9 mouse cellular contexts compared by ENCODE assay signal in genomic region chr2:152696016-152696415, GRCm38 (mm10). TPM values are rescaled to one million over a fixed set of nuclear protein-coding genes. Genes with fewer than 3 reads are reported as not detected.
A peak's percentile ranks its signal among the peaks of the same experiment; 100 is the strongest.
DNase-seq lines count a peak whose midpoint lies in the region; ATAC-seq lines count a peak whose summit lies in the region.
"Had no signal": no experiment of that assay in that cellular context is flagged by ENCODE, and none has a peak within 500 bp of the region (broad histone marks: within the 10 kb centered on the region; RNA-seq: fewer than 3 reads in every experiment).

No protein-coding gene starts in this region.

- no peak overlapping the region for H3K4me3 ChIP-seq in kidney, embryonic 15.5 days (replicated peaks)
- H3K4me3 ChIP-seq in brown adipose tissue, adult 24 weeks (ENCODE audit: insufficient read depth, low read depth, low read length) = no peak overlapping the region
- H3K4me3 ChIP-seq in hindbrain, embryonic 12.5 days = no peak overlapping the region
- H3K4me3 ChIP-seq in midbrain, embryonic 16.5 days (ENCODE audit: low read depth, low read length) = no peak overlapping the region
- H3K4me3 ChIP-seq: megakaryocyte, embryonic 14.5 days had no signal

- H3K4me1 ChIP-seq in kidney, embryonic 15.5 days = peaks cover 18% of the 10 kb centered on the region
- H3K4me1 ChIP-seq in brown adipose tissue, adult 24 weeks (ENCODE audit: control insufficient read depth, insufficient read depth, insufficient read length, low read length) = peaks cover 12% of the 10 kb centered on the region
- peaks cover 17% of the 10 kb centered on the region; the same call in 1 of the 2 replicates for H3K4me1 ChIP-seq in hindbrain, embryonic 12.5 days
- H3K4me1 ChIP-seq in midbrain, embryonic 16.5 days (ENCODE audit: control insufficient read depth, insufficient read depth, low read length) = no peaks in the 10 kb centered on the region

- H3K9ac ChIP-seq in kidney, embryonic 15.5 days = peak overlapping the region; percentile 18; the same call in 1 of the 2 replicates
- H3K9ac ChIP-seq in hindbrain, embryonic 12.5 days = peak overlapping the region; percentile 56; the same call in 1 of the 2 replicates
- H3K9ac ChIP-seq in midbrain, embryonic 16.5 days (ENCODE audit: low read depth, low read length) = peak overlapping the region; percentile 64

- 57% methylated on average over 10 of the region's 10 CpGs for WGBS in kidney, embryonic 15.5 days
- 77% methylated on average over 10 of the region's 10 CpGs for WGBS in hindbrain, embryonic 12.5 days
- WGBS in midbrain, embryonic 16.5 days = 80% methylated on average over 10 of the region's 10 CpGs

- no peaks in the 10 kb centered on the region for H3K9me3 ChIP-seq in kidney, embryonic 15.5 days (replicated peaks)
- no peaks in the 10 kb centered on the region for H3K9me3 ChIP-seq in hindbrain, embryonic 12.5 days (replicated peaks)
- H3K9me3 ChIP-seq in midbrain, embryonic 16.5 days (replicated peaks; ENCODE audit: control insufficient read depth, low read length, poor library complexity, severe bottlenecking) = no peaks in the 10 kb centered on the region

- H3K36me3 ChIP-seq in kidney, embryonic 15.5 days = peaks cover 74% of the 10 kb centered on the region
- peaks cover 64% of the 10 kb centered on the region for H3K36me3 ChIP-seq in hindbrain, embryonic 12.5 days
- peaks cover 17% of the 10 kb centered on the region for H3K36me3 ChIP-seq in midbrain, embryonic 16.5 days (ENCODE audit: control insufficient read depth, insufficient read depth, low read length)

- no peaks in the 10 kb centered on the region for H3K27me3 ChIP-seq in kidney, embryonic 15.5 days
- no peaks in the 10 kb centered on the region for H3K27me3 ChIP-seq in hindbrain, embryonic 12.5 days
- H3K27me3 ChIP-seq in midbrain, embryonic 16.5 days (ENCODE audit: control insufficient read depth, insufficient read depth, low read depth, low read length) = no peaks in the 10 kb centered on the region
- H3K27me3 ChIP-seq: megakaryocyte, embryonic 14.5 days had no signal

- no peak overlapping the region for H3K4me2 ChIP-seq in kidney, embryonic 15.5 days
- no peak overlapping the region for H3K4me2 ChIP-seq in hindbrain, embryonic 12.5 days (replicated peaks)
- H3K4me2 ChIP-seq in midbrain, embryonic 16.5 days (ENCODE audit: low read length) = no peak overlapping the region

- DNase-seq in kidney, postnatal 14 days = no peak
- no peak for DNase-seq in right cerebral cortex, postnatal 4 days
- no peak for DNase-seq in urinary bladder, postnatal 25 days (ENCODE audit: low spot score)
- DNase-seq in thymus, postnatal 25 days = no peak

- no peak for ATAC-seq in kidney, embryonic 15.5 days (replicated peaks; ENCODE audit: low FRiP score)
- ATAC-seq in hindbrain, embryonic 12.5 days (ENCODE audit: low FRiP score) = no peak
- ATAC-seq in midbrain, embryonic 16.5 days = no peak

- peak overlapping the region; percentile 77; the same call in 1 of the 2 replicates for H3K27ac ChIP-seq in kidney, embryonic 15.5 days
- peak overlapping the region; percentile 90 for H3K27ac ChIP-seq in brown adipose tissue, adult 24 weeks (replicated peaks; ENCODE audit: low read depth, low read length)
- H3K27ac ChIP-seq in hindbrain, embryonic 12.5 days = peak overlapping the region; percentile 53; the same call in 1 of the 2 replicates
- no peak overlapping the region for H3K27ac ChIP-seq in midbrain, embryonic 16.5 days (ENCODE audit: low read length)

RNA-seq across cellular contexts. Expression of gene Mcts2, which starts 9.2 kb away (rescaled TPM):
- 29.5 and 31.0 TPM in 2 replicates for polyA plus RNA-seq in kidney, embryonic 15.5 days (2015; fragmentation: Nextera tagmentation; extraction: Ambion mirVana)
- 42.0 and 42.5 TPM in 2 replicates for polyA plus RNA-seq in brown adipose tissue, adult 24 weeks (2012; ENCODE audit: insufficient read depth, insufficient read length, missing spikeins)
- polyA plus RNA-seq in hindbrain, embryonic 12.5 days (2016; fragmentation: Nextera tagmentation; extraction: Ambion mirVana) = 34.9 and 40.5 TPM in 2 replicates
- polyA plus RNA-seq in midbrain, embryonic 16.5 days (2015; fragmentation: Nextera tagmentation; extraction: Ambion mirVana) = 31.1 and 34.4 TPM in 2 replicates

RNA-seq across cellular contexts. Expression of gene H13, which starts 26.8 kb away (rescaled TPM):
- 141 and 147 TPM in 2 replicates for polyA plus RNA-seq in kidney, embryonic 15.5 days (2015; fragmentation: Nextera tagmentation; extraction: Ambion mirVana)
- polyA plus RNA-seq in brown adipose tissue, adult 24 weeks (2012; ENCODE audit: insufficient read depth, insufficient read length, missing spikeins) = 54.9 and 59.2 TPM in 2 replicates
- polyA plus RNA-seq in hindbrain, embryonic 12.5 days (2016; fragmentation: Nextera tagmentation; extraction: Ambion mirVana) = 153 and 157 TPM in 2 replicates
- 181 and 187 TPM in 2 replicates for polyA plus RNA-seq in midbrain, embryonic 16.5 days (2015; fragmentation: Nextera tagmentation; extraction: Ambion mirVana)

RNA-seq across cellular contexts. Expression of gene Id1, which starts 40.0 kb away (rescaled TPM):
- 133 and 143 TPM in 2 replicates for polyA plus RNA-seq in kidney, embryonic 15.5 days (2015; fragmentation: Nextera tagmentation; extraction: Ambion mirVana)
- polyA plus RNA-seq in brown adipose tissue, adult 24 weeks (2012; ENCODE audit: insufficient read depth, insufficient read length, missing spikeins) = 48.0 and 59.8 TPM in 2 replicates
- 157 and 159 TPM in 2 replicates for polyA plus RNA-seq in hindbrain, embryonic 12.5 days (2016; fragmentation: Nextera tagmentation; extraction: Ambion mirVana)
- 23.7 and 35.7 TPM in 2 replicates for polyA plus RNA-seq in midbrain, embryonic 16.5 days (2015; fragmentation: Nextera tagmentation; extraction: Ambion mirVana)

RNA-seq across cellular contexts. Expression of gene Cox4i2, which starts 58.0 kb away (rescaled TPM):
- polyA plus RNA-seq in kidney, embryonic 15.5 days (2015; fragmentation: Nextera tagmentation; extraction: Ambion mirVana) = 16.4 and 20.9 TPM in 2 replicates
- polyA plus RNA-seq in brown adipose tissue, adult 24 weeks (2012; ENCODE audit: insufficient read depth, insufficient read length, missing spikeins) = 6.3 and 8.7 TPM in 2 replicates
- polyA plus RNA-seq in hindbrain, embryonic 12.5 days (2016; fragmentation: Nextera tagmentation; extraction: Ambion mirVana) = 5.0 and 5.3 TPM in 2 replicates
- 5.0 and 5.4 TPM in 2 replicates for polyA plus RNA-seq in midbrain, embryonic 16.5 days (2015; fragmentation: Nextera tagmentation; extraction: Ambion mirVana)
